Mouse (Mus musculus) MEL (cell line): ENCODE results near the gene Kif24. TPM values are rescaled to one million over a fixed set of nuclear protein-coding genes. Genes with fewer than 3 reads are reported as not detected.

Experiments used
- DNase-seq: peaks from one replicate; pipeline ENCODE4 v3.0.0; 2011; ENCODE audit warnings: low read depth, low spot score
- H3K27ac ChIP-seq: 2 replicates; pipeline ENCODE4 v1.5.1; 2012; ENCODE audit warnings: low read depth, mild to moderate bottlenecking, control low read depth, low read length, moderate library complexity; ENCODE audit not compliant: control insufficient read depth
- H3K27me3 ChIP-seq, 2 experiments: fragments of 150-350 bp in 1 of 2; sonication (generic) in 1 of 2; 2 replicates each; pipeline ENCODE4 v1.6.1; 2012; ENCODE audit warnings: low read length in 2 of 2, mild to moderate bottlenecking in 2 of 2, improper control_type of control experiment in 1 of 2, moderate library complexity in 1 of 2; ENCODE audit not compliant: insufficient read depth in 2 of 2, control insufficient read depth in 1 of 2
- H3K36me3 ChIP-seq, 2 experiments: 2 replicates each; pipeline ENCODE4 v1.6.1; 2012 to 2014; ENCODE audit warnings: low read length in 2 of 2, improper control_type of control experiment in 1 of 2, inconsistent platforms in 1 of 2, mild to moderate bottlenecking in 1 of 2; ENCODE audit not compliant: insufficient read depth in 2 of 2, control insufficient read depth in 1 of 2
- H3K4me1 ChIP-seq, 2 experiments: fragments of 150-350 bp in 1 of 2; sonication (generic) in 1 of 2; 2 replicates each; pipeline ENCODE4 v1.6.1; 2012; ENCODE audit warnings: low read length in 2 of 2, improper control_type of control experiment in 1 of 2, mild to moderate bottlenecking in 1 of 2; ENCODE audit not compliant: insufficient read depth in 2 of 2, control insufficient read depth in 1 of 2
- H3K4me3 ChIP-seq, 2 experiments: fragments of 150-350 bp in 1 of 2; sonication (generic) in 1 of 2; 2 replicates each; pipeline ENCODE4 v1.5.1; 2012; ENCODE audit warnings: low read depth in 2 of 2, low read length in 2 of 2, mild to moderate bottlenecking in 2 of 2, moderate library complexity in 2 of 2, control low read depth in 1 of 2, improper control_type of control experiment in 1 of 2; ENCODE audit not compliant: control insufficient read depth in 1 of 2, insufficient read depth in 1 of 2
- H3K79me2 ChIP-seq: 2 replicates; pipeline ENCODE4 v1.6.1; 2012; ENCODE audit warnings: mild to moderate bottlenecking, low read length, moderate library complexity; ENCODE audit not compliant: control insufficient read depth, poor library complexity, insufficient read depth
- H3K9ac ChIP-seq: 2 replicates; pipeline ENCODE4 v1.6.1; 2012; ENCODE audit warnings: low read depth, mild to moderate bottlenecking, control low read depth, low read length, moderate library complexity; ENCODE audit not compliant: control insufficient read depth, poor library complexity, severe bottlenecking
- H3K9me3 ChIP-seq: fragments of 150-350 bp; sonication (generic); replicated peaks from 2 replicates; pipeline ENCODE4 v1.6.1; 2012; ENCODE audit warnings: mild to moderate bottlenecking, low read length, improper control_type of control experiment, moderate library complexity; ENCODE audit not compliant: insufficient read depth
- BHLHE40 ChIP-seq: IDR thresholded peaks from 2 replicates; pipeline ENCODE4 v1.6.1; 2012; ENCODE audit warnings: low read depth, mild to moderate bottlenecking, inconsistent platforms, low read length, improper control_type of control experiment, borderline replicate concordance
- CHD1 ChIP-seq: IDR thresholded peaks from 2 replicates; pipeline ENCODE4 v1.6.1; 2012; ENCODE audit warnings: low read depth, mild to moderate bottlenecking, inconsistent platforms, low read length, improper control_type of control experiment
- CHD2 ChIP-seq: IDR thresholded peaks from 2 replicates; pipeline ENCODE4 v1.6.1; 2011; ENCODE audit warnings: low read length, improper control_type of control experiment
- CTCF ChIP-seq, 3 experiments: IDR thresholded peaks in 2 of 3; conservative IDR thresholded peaks in 1 of 3; 2 replicates each; pipeline ENCODE4 v1.5.1; 2011 to 2012; ENCODE audit warnings: low read length in 3 of 3, low read depth in 2 of 3, mild to moderate bottlenecking in 2 of 3, improper control_type of control experiment in 1 of 3, inconsistent platforms in 1 of 3, mixed read lengths in 1 of 3, moderate library complexity in 1 of 3; ENCODE audit not compliant: control insufficient read depth in 1 of 3, insufficient read depth in 1 of 3, poor library complexity in 1 of 3, severe bottlenecking in 1 of 3
- E2F4 ChIP-seq: IDR thresholded peaks from 2 replicates; pipeline ENCODE4 v1.6.1; 2011; ENCODE audit warnings: low read depth, low read length, improper control_type of control experiment, borderline replicate concordance
- ELF1 ChIP-seq: IDR thresholded peaks from 2 replicates; pipeline ENCODE4 v1.6.1; 2014; ENCODE audit warnings: low read depth, mild to moderate bottlenecking, inconsistent platforms, low read length, improper control_type of control experiment, moderate library complexity
- EP300 ChIP-seq, 2 experiments: IDR thresholded peaks; 2 replicates each; pipeline ENCODE4 v1.6.1; 2011; ENCODE audit warnings: improper control_type of control experiment in 2 of 2, low read length in 2 of 2, low read depth in 1 of 2, mild to moderate bottlenecking in 1 of 2
- ETS1 ChIP-seq: IDR thresholded peaks from 2 replicates; pipeline ENCODE4 v1.6.1; 2012; ENCODE audit warnings: low read depth, mild to moderate bottlenecking, inconsistent platforms, low read length, improper control_type of control experiment, moderate library complexity
- GABPA ChIP-seq: IDR thresholded peaks from 2 replicates; pipeline ENCODE4 v1.6.1; 2012; ENCODE audit warnings: low read depth, mild to moderate bottlenecking, inconsistent platforms, low read length, improper control_type of control experiment, moderate library complexity
- GATA1 ChIP-seq: IDR thresholded peaks from 2 replicates; pipeline ENCODE4 v1.6.1; 2011; ENCODE audit warnings: low read depth, low read length, improper control_type of control experiment
- HCFC1 ChIP-seq: IDR thresholded peaks from 2 replicates; pipeline ENCODE4 v1.6.1; 2012; ENCODE audit warnings: low read depth, mild to moderate bottlenecking, inconsistent platforms, low read length, improper control_type of control experiment, moderate library complexity
- JUND ChIP-seq: IDR thresholded peaks from 2 replicates; pipeline ENCODE4 v1.6.1; 2011; ENCODE audit warnings: low read depth, mild to moderate bottlenecking, improper control_type of control experiment, low read length
- KAT2A ChIP-seq: conservative IDR thresholded peaks from 2 replicates; pipeline ENCODE4 v1.6.1; 2012; ENCODE audit warnings: low read depth, low read length, improper control_type of control experiment, inconsistent platforms
- MAFK ChIP-seq: IDR thresholded peaks from 2 replicates; pipeline ENCODE4 v1.6.1; 2011; ENCODE audit warnings: low read depth, mild to moderate bottlenecking, low read length, improper control_type of control experiment, borderline replicate concordance
- MAX ChIP-seq: IDR thresholded peaks from 2 replicates; pipeline ENCODE4 v1.6.1; 2011; ENCODE audit warnings: low read length, improper control_type of control experiment
- MAZ ChIP-seq: IDR thresholded peaks from 2 replicates; pipeline ENCODE4 v1.6.1; 2012; ENCODE audit warnings: low read depth, mild to moderate bottlenecking, inconsistent platforms, low read length, improper control_type of control experiment
- MEF2A ChIP-seq: IDR thresholded peaks from 2 replicates; pipeline ENCODE4 v1.6.1; 2014; ENCODE audit warnings: low read depth, mild to moderate bottlenecking, inconsistent platforms, low read length, improper control_type of control experiment; ENCODE audit not compliant: poor library complexity, insufficient replicate concordance, severe bottlenecking; ENCODE audit errors: extremely low read depth
- MXI1 ChIP-seq: IDR thresholded peaks from 2 replicates; pipeline ENCODE4 v1.6.1; 2011; ENCODE audit warnings: mild to moderate bottlenecking, low read depth, low read length, improper control_type of control experiment
- MYB ChIP-seq: IDR thresholded peaks from 2 replicates; pipeline ENCODE4 v1.6.1; 2011; ENCODE audit warnings: mild to moderate bottlenecking, low read depth, low read length, improper control_type of control experiment
- MYC ChIP-seq: IDR thresholded peaks from 2 replicates; pipeline ENCODE4 v1.6.1; 2011; ENCODE audit warnings: low read depth, mild to moderate bottlenecking, low read length, improper control_type of control experiment, moderate library complexity
- NELFE ChIP-seq: IDR thresholded peaks from 2 replicates; pipeline ENCODE4 v1.6.1; 2011; ENCODE audit warnings: low read depth, low read length, improper control_type of control experiment
- NRF1 ChIP-seq: IDR thresholded peaks from 2 replicates; pipeline ENCODE4 v1.6.1; 2014; ENCODE audit warnings: low read depth, mild to moderate bottlenecking, inconsistent platforms, low read length, improper control_type of control experiment, moderate library complexity; ENCODE audit not compliant: poor library complexity, insufficient read depth, severe bottlenecking
- POLR2A ChIP-seq, 2 experiments: IDR thresholded peaks; 2 replicates each; pipeline ENCODE4 v1.6.1; 2011 to 2012; ENCODE audit warnings: low read length in 2 of 2, mild to moderate bottlenecking in 2 of 2, control low read depth in 1 of 2, improper control_type of control experiment in 1 of 2, low read depth in 1 of 2, moderate library complexity in 1 of 2; ENCODE audit not compliant: control insufficient read depth in 1 of 2, insufficient read depth in 1 of 2, poor library complexity in 1 of 2
- POLR2AphosphoS2 ChIP-seq: IDR thresholded peaks from 2 replicates; pipeline ENCODE4 v1.6.1; 2011; ENCODE audit warnings: low read length, improper control_type of control experiment
- POLR2AphosphoS5 ChIP-seq: IDR thresholded peaks from 2 replicates; pipeline ENCODE4 v1.6.1; 2012; ENCODE audit warnings: low read depth, borderline replicate concordance, mild to moderate bottlenecking, inconsistent platforms, low read length, moderate library complexity, mixed read lengths
- RAD21 ChIP-seq: IDR thresholded peaks from 2 replicates; pipeline ENCODE4 v1.6.1; 2011; ENCODE audit warnings: mild to moderate bottlenecking, low read depth, low read length, improper control_type of control experiment
- RCOR1 ChIP-seq: IDR thresholded peaks from 2 replicates; pipeline ENCODE4 v1.6.1; 2012; ENCODE audit warnings: low read depth, mild to moderate bottlenecking, inconsistent platforms, low read length, improper control_type of control experiment
- SIN3A ChIP-seq: IDR thresholded peaks from 2 replicates; pipeline ENCODE4 v1.6.1; 2012; ENCODE audit warnings: low read length, improper control_type of control experiment, inconsistent platforms
- SMC3 ChIP-seq: IDR thresholded peaks from 2 replicates; pipeline ENCODE4 v1.6.1; 2011; ENCODE audit warnings: low read depth, low read length, improper control_type of control experiment
- TAL1 ChIP-seq: IDR thresholded peaks from 2 replicates; pipeline ENCODE4 v1.6.1; 2012; ENCODE audit warnings: mild to moderate bottlenecking, inconsistent platforms, low read length, moderate library complexity, mixed read lengths
- TBP ChIP-seq: IDR thresholded peaks from 2 replicates; pipeline ENCODE4 v1.8.0; 2011; ENCODE audit warnings: low read depth, low read length, improper control_type of control experiment
- TCF12 ChIP-seq: IDR thresholded peaks from 2 replicates; pipeline ENCODE4 v1.6.1; 2014; ENCODE audit warnings: low read depth, mild to moderate bottlenecking, inconsistent platforms, low read length, improper control_type of control experiment, moderate library complexity
- UBTF ChIP-seq: IDR thresholded peaks from 2 replicates; pipeline ENCODE4 v1.6.1; 2012; ENCODE audit warnings: low read depth, mild to moderate bottlenecking, inconsistent platforms, low read length, improper control_type of control experiment, moderate library complexity, borderline replicate concordance; ENCODE audit not compliant: insufficient read depth
- USF1 ChIP-seq: IDR thresholded peaks from 2 replicates; pipeline ENCODE4 v1.6.1; 2014; ENCODE audit warnings: low read depth, mild to moderate bottlenecking, inconsistent platforms, low read length, improper control_type of control experiment, moderate library complexity
- USF2 ChIP-seq, 2 experiments: IDR thresholded peaks; 2 replicates each; pipeline ENCODE4 v1.6.1; 2011 to 2012; ENCODE audit warnings: improper control_type of control experiment in 2 of 2, low read length in 2 of 2, borderline replicate concordance in 1 of 2, inconsistent platforms in 1 of 2, low read depth in 1 of 2, mild to moderate bottlenecking in 1 of 2; ENCODE audit not compliant: insufficient read depth in 1 of 2
- ZC3H11A ChIP-seq: IDR thresholded peaks from 2 replicates; pipeline ENCODE4 v1.6.1; 2012; ENCODE audit warnings: low read depth, mild to moderate bottlenecking, inconsistent platforms, low read length, improper control_type of control experiment
- ZKSCAN1 ChIP-seq: IDR thresholded peaks from 2 replicates; pipeline ENCODE4 v1.6.1; 2012; ENCODE audit warnings: low read depth, mild to moderate bottlenecking, inconsistent platforms, low read length, improper control_type of control experiment, moderate library complexity
- ZMIZ1 ChIP-seq: IDR thresholded peaks from 2 replicates; pipeline ENCODE4 v1.6.1; 2012; ENCODE audit warnings: low read depth, mild to moderate bottlenecking, inconsistent platforms, low read length, improper control_type of control experiment, moderate library complexity
- polyA plus RNA-seq, 2 experiments: library from polyadenylated mRNA; stranded (reverse) in 1 of 2; unstranded in 1 of 2; fragments of >175 nt in 1 of 2; fragments of >200 nt in 1 of 2; gene quantifications; 2 replicates each; pipeline versions ENCODE4 v1.2.1 to v1.2.4; 2012; ENCODE audit warnings: low replicate concordance in 2 of 2, low read depth in 1 of 2; ENCODE audit not compliant: insufficient read length in 2 of 2, insufficient read depth in 1 of 2, missing spikeins in 1 of 2
- total RNA-seq: library from RNA; depleted of rRNA; stranded (reverse); fragments of 300-350 nt; gene quantifications from 2 replicates; pipeline ENCODE4 v1.2.3, GENCODE M21; 2012

Gene Kif24
- total and polyA plus RNA-seq, 3 experiments: 11.6 to 13.2 TPM; not detected in 1

DNA sequence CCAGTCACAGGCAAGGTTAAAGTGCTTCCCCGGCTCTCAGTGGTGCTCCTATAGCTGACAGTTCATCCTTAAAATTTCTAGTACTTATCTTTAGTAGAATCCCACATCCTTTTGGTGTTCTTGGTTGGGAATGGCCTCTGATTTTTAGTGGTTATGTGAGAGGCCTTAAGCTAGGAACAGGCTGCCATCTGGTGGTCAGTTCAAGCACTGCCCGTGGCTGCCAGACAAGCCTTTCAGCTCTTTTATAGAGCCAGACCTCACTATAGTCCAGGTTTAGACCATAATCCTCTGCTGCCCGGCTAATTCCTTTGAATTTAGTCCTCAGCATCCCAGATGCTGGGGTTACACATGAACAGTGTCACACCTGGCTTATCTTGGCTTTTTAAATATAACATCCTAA lies 74.6 kb downstream of the Kif24 start:
- H3K9me3 ChIP-seq: no peaks in the 10 kb centered on the region
- DNase-seq: peak; percentile 78
- H3K4me1 ChIP-seq: no peaks in the 10 kb centered on the region; a peak in 1 of 4 replicates
- peaks cover 0 to 4% of the 10 kb centered on the region in 2 experiments; a peak in 2 of 4 replicates for H3K36me3 ChIP-seq
- no peaks in the 10 kb centered on the region for H3K27me3 ChIP-seq
- no peak overlapping the region for H3K27ac ChIP-seq
- H3K4me3 ChIP-seq: no peak overlapping the region
- no peak overlapping the region for H3K9ac ChIP-seq
- no peaks in the 10 kb centered on the region for H3K79me2 ChIP-seq
- TF ChIP-seq NRF1: no peak
- peak in 1 of 2 experiments; percentile 26; a peak in 1 of 4 replicates for TF ChIP-seq POLR2A (IDR thresholded peaks at IDR 0.05; ENCODE audit: control insufficient read depth in 1 of 2, insufficient read depth in 1 of 2, low read depth in 1 of 2, low read length in 2 of 2, poor library complexity in 1 of 2)
- no peak for TF ChIP-seq TBP
- no peak for TF ChIP-seq CHD1
- TF ChIP-seq E2F4: no peak
- TF ChIP-seq MAFK: no peak
- no peak for TF ChIP-seq RCOR1
- TF ChIP-seq USF2 (IDR thresholded peaks at IDR 0.05; ENCODE audit: borderline replicate concordance in 1 of 2, insufficient read depth in 1 of 2, low read depth in 1 of 2, low read length in 2 of 2): no peak
- TF ChIP-seq ZKSCAN1: no peak
- TF ChIP-seq UBTF: no peak
- TF ChIP-seq MEF2A: no peak
- TF ChIP-seq JUND: no peak
- peak; percentile 88 for TF ChIP-seq SMC3
- TF ChIP-seq ELF1: no peak
- no peak for TF ChIP-seq NELFE
- no peak for TF ChIP-seq TCF12
- no peak for TF ChIP-seq GATA1
- TF ChIP-seq MYC: no peak
- TF ChIP-seq MAZ: no peak
- TF ChIP-seq MXI1: no peak
- no peak for TF ChIP-seq CHD2
- TF ChIP-seq BHLHE40: no peak
- TF ChIP-seq POLR2AphosphoS5: no peak
- TF ChIP-seq RAD21: peak; percentile 89
- no peak for TF ChIP-seq MYB
- TF ChIP-seq SIN3A: 0 out of 2 replicates have a peak, but pooled peaks have one; percentile 41
- TF ChIP-seq EP300 (IDR thresholded peaks at IDR 0.05; ENCODE audit: low read depth in 1 of 2, low read length in 2 of 2): no peak
- TF ChIP-seq ZC3H11A: peak; percentile 84
- TF ChIP-seq ETS1: no peak
- TF ChIP-seq KAT2A: no peak
- TF ChIP-seq ZMIZ1: 0 out of 2 replicates have a peak, but pooled peaks have one; percentile 38
- no peak for TF ChIP-seq POLR2AphosphoS2
- no peak for TF ChIP-seq TAL1
- TF ChIP-seq MAX: no peak
- no peak for TF ChIP-seq GABPA
- TF ChIP-seq HCFC1: 0 out of 2 replicates have a peak, but pooled peaks have one; percentile 17
- peak; percentile 85 to 91 (median 91) for TF ChIP-seq CTCF (IDR thresholded peaks at IDR 0.05 in 2 of 3, conservative IDR thresholded peaks at IDR 0.05 in 1 of 3; ENCODE audit: control insufficient read depth in 1 of 3, insufficient read depth in 1 of 3, low read depth in 2 of 3, low read length in 3 of 3, poor library complexity in 1 of 3, severe bottlenecking in 1 of 3)
- TF ChIP-seq USF1: no peak
